Mouse (Mus musculus) thymus, adult 2 months (tissue): ENCODE measurements around the gene Osbp.

Source experiments
- CTCF ChIP-seq: fragments of 200-500 bp; IDR thresholded peaks from 2 replicates; pipeline ENCODE4 v1.5.1; 2012; ENCODE audit warnings: mild to moderate bottlenecking, control low read depth, low read length, moderate library complexity, borderline replicate concordance; ENCODE audit not compliant: control insufficient read depth, poor library complexity, insufficient read depth; ENCODE audit errors: extremely low read depth
- POLR2A ChIP-seq: fragments of 200-500 bp; IDR thresholded peaks from 2 replicates; pipeline ENCODE4 v1.6.1; 2012; ENCODE audit warnings: mild to moderate bottlenecking, low read length, control low read depth, moderate library complexity; ENCODE audit not compliant: control insufficient read depth, poor library complexity, insufficient read depth; ENCODE audit errors: extremely low read depth

- TF ChIP-seq CTCF: no peak
- TF ChIP-seq POLR2A: no peak
These were observed 59.6 kb downstream of the Osbp start for GRCm38 (mm10) chr19:12025333-12025732.
